Mouse (Mus musculus): ENCODE measurements around the gene Igfn1. TPM values are rescaled to one million over a fixed set of nuclear protein-coding genes. Genes with fewer than 3 reads are reported as not detected.
A peak's percentile ranks its signal among the peaks of the same experiment; 100 is the strongest.

The Igfn1 gene
- total and polyA plus RNA-seq, 3 experiments = not detected

- dilution Hi-C loops (cut with MboI; ENCODE audit: extremely low pct_ligation_motif_present, extremely low pct_unique_long_range_greater_than_20kb, low sequenced_read_pairs) = no loop called here
- Histone ChIP-seq H3K36me3 (replicated peaks in 1 of 2; ENCODE audit: control insufficient read depth in 1 of 2, insufficient read depth in 1 of 2, low read length in 1 of 2) (no peaks in the 10 kb centered on the region), H3K9ac (ENCODE audit: insufficient read depth, low read depth) (no peak overlapping the region), H3K27me3 (replicated peaks) (peaks cover 4% of the 10 kb centered on the region), H3K79me2 (replicated peaks; ENCODE audit: control insufficient read depth, extremely low read depth, insufficient read depth, poor library complexity, severe bottlenecking) (no peaks in the 10 kb centered on the region), H3K27ac (ENCODE audit: insufficient read depth, low read depth) (no peak overlapping the region), H3K4me1 (ENCODE audit: control insufficient read depth in 1 of 2, insufficient read depth in 2 of 2) (peaks cover 3 to 16% of the 10 kb centered on the region in 2 experiments), H3K4me2 (ENCODE audit: insufficient read depth, low read depth, poor library complexity, severe bottlenecking) (no peak overlapping the region), H3K4me3 (replicated peaks in 1 of 3; ENCODE audit: low read depth in 2 of 3, low read length in 2 of 3, poor library complexity in 1 of 3) (no peak overlapping the region), H3K9me3 (replicated peaks; ENCODE audit: low read length) (no peaks in the 10 kb centered on the region)
- in situ Hi-C loops (cut with MboI; ENCODE audit: low pct_ligation_motif_present, low pct_unique_long_range_greater_than_20kb, low sequenced_read_pairs) = no loop called here
- no peak for DNase-seq (ENCODE audit: extremely low read depth)
- no peak for TF ChIP-seq MAZ (IDR thresholded peaks at IDR 0.05; ENCODE audit: low read depth, low read length)
- no peak for TF ChIP-seq SIN3A (IDR thresholded peaks at IDR 0.05; ENCODE audit: low read length)
- no peak for TF ChIP-seq TCF12 (IDR thresholded peaks at IDR 0.05; ENCODE audit: low read depth, low read length)
- no peak for TF ChIP-seq HCFC1 (IDR thresholded peaks at IDR 0.05; ENCODE audit: low read depth, low read length)
- no peak for TF ChIP-seq JUN (IDR thresholded peaks at IDR 0.05; ENCODE audit: insufficient read depth, low read depth, low read length)
- no peak for TF ChIP-seq EP300 (IDR thresholded peaks at IDR 0.05; ENCODE audit: low read length)
These were observed 7.4 kb upstream of the Igfn1 start for GRCm38 (mm10) chr1:136013513-136013912.

DNA sequence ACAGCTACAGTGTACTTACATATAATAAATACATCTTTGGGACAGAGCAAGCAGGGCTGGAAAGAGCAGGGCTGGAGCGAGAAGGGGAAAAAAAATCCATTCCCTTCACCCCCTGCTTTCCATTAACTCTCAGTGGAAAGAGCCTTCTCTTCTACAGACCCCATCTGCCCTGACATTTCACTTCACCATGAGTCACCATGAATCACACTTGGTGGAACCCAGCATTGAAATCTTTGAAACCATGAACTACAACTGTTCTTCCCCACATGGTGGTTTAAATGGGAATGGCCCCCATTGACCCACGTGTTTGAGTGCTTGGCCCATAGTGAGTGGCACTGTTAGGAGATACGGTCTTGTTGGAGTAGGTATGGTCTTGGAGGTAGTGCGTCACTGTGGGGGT is 4.1 kb upstream of the Igfn1 start:
- dilution Hi-C loops (cut with MboI; ENCODE audit: extremely low pct_ligation_motif_present, extremely low pct_unique_long_range_greater_than_20kb, low sequenced_read_pairs) = no loop called here
- H3K27ac ChIP-seq (ENCODE audit: insufficient read depth, low read depth) = no peak overlapping the region
- H3K27me3 ChIP-seq (replicated peaks) = peaks cover 14% of the 10 kb centered on the region
- H3K4me1 ChIP-seq (ENCODE audit: control insufficient read depth in 1 of 2, insufficient read depth in 2 of 2) = peaks cover 0 to 11% of the 10 kb centered on the region in 2 experiments; a peak in 1 of 4 replicates
- in situ Hi-C loops (cut with MboI; ENCODE audit: low pct_ligation_motif_present, low pct_unique_long_range_greater_than_20kb, low sequenced_read_pairs) = no loop called here
- no peak overlapping the region for H3K4me3 ChIP-seq (replicated peaks in 1 of 3; ENCODE audit: low read depth in 2 of 3, low read length in 2 of 3, poor library complexity in 1 of 3)
- no peak overlapping the region for H3K9ac ChIP-seq (ENCODE audit: insufficient read depth, low read depth)
- no peaks in the 10 kb centered on the region for H3K79me2 ChIP-seq (replicated peaks; ENCODE audit: control insufficient read depth, extremely low read depth, insufficient read depth, poor library complexity, severe bottlenecking)
- no peak for TF ChIP-seq MEF2A (IDR thresholded peaks at IDR 0.05; ENCODE audit: borderline replicate concordance, low read depth, low read length)
- no peak for TF ChIP-seq KAT2A (IDR thresholded peaks at IDR 0.05; ENCODE audit: insufficient replicate concordance, low read length)
- no peak for TF ChIP-seq ZMIZ1 (IDR thresholded peaks at IDR 0.05; ENCODE audit: low read depth, low read length)
- no peak for TF ChIP-seq SMC3 (IDR thresholded peaks at IDR 0.05; ENCODE audit: low read depth, low read length)
- TF ChIP-seq ETS1 (conservative IDR thresholded peaks at IDR 0.05; ENCODE audit: low read depth, low read length) = no peak
- no peak for TF ChIP-seq GABPA (IDR thresholded peaks at IDR 0.05; ENCODE audit: insufficient replicate concordance, low read depth, low read length)
- no peak for TF ChIP-seq MAX (IDR thresholded peaks at IDR 0.05; ENCODE audit: low read length)
- no peak for TF ChIP-seq POLR2A (IDR thresholded peaks at IDR 0.05; ENCODE audit: low read depth, low read length)
- no peak for TF ChIP-seq SIN3A (IDR thresholded peaks at IDR 0.05; ENCODE audit: low read length)
- DNase-seq (ENCODE audit: extremely low read depth) = no peak
- no peaks in the 10 kb centered on the region for H3K36me3 ChIP-seq (replicated peaks in 1 of 2; ENCODE audit: control insufficient read depth in 1 of 2, insufficient read depth in 1 of 2, low read length in 1 of 2)
- no peaks in the 10 kb centered on the region for H3K9me3 ChIP-seq (replicated peaks; ENCODE audit: low read length)
- H3K4me2 ChIP-seq (ENCODE audit: insufficient read depth, low read depth, poor library complexity, severe bottlenecking) = no peak overlapping the region

DNA sequence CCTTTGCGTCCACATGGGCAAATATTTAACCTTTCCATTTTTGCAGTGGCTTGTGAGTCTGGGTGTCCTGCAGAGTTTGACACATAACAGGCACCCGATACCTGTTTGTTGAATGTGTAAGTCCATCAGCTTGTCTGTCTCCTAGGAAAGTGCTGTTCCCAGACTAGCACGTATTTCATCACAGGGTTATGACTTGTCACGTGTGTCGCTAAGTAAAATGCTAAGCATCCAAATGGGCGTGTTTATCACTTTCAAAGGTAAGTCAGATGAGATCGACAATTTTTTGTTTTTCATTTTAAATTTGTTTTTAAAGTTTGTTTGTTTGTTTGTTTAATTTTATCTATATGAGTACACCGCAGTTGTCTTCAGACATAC is 2.0 kb upstream of the Igfn1 start:
- Histone ChIP-seq H3K4me2 (ENCODE audit: insufficient read depth, low read depth, poor library complexity, severe bottlenecking) (peak overlapping the region; percentile 24; the same call in 1 of the 2 replicates), H3K79me2 (replicated peaks; ENCODE audit: control insufficient read depth, extremely low read depth, insufficient read depth, poor library complexity, severe bottlenecking) (no peaks in the 10 kb centered on the region), H3K9ac (ENCODE audit: insufficient read depth, low read depth) (no peak overlapping the region), H3K27me3 (replicated peaks) (peaks cover 16% of the 10 kb centered on the region), H3K36me3 (replicated peaks in 1 of 2; ENCODE audit: control insufficient read depth in 1 of 2, insufficient read depth in 1 of 2, low read length in 1 of 2) (no peaks in the 10 kb centered on the region), H3K4me1 (ENCODE audit: control insufficient read depth in 1 of 2, insufficient read depth in 2 of 2) (peaks cover 0 to 5% of the 10 kb centered on the region in 2 experiments; a peak in 1 of 4 replicates), H3K9me3 (replicated peaks; ENCODE audit: low read length) (no peaks in the 10 kb centered on the region), H3K4me3 (replicated peaks in 1 of 3; ENCODE audit: low read depth in 2 of 3, low read length in 2 of 3, poor library complexity in 1 of 3) (no peak overlapping the region), H3K27ac (ENCODE audit: insufficient read depth, low read depth) (no peak overlapping the region)
- dilution Hi-C loops (cut with MboI; ENCODE audit: extremely low pct_ligation_motif_present, extremely low pct_unique_long_range_greater_than_20kb, low sequenced_read_pairs) = no loop called here
- DNase-seq (ENCODE audit: extremely low read depth) = no peak
- TF ChIP-seq BHLHE40 (IDR thresholded peaks at IDR 0.05; ENCODE audit: low read depth, low read length) (peak; percentile 49), ETS1 (conservative IDR thresholded peaks at IDR 0.05; ENCODE audit: low read depth, low read length) (no peak), MYC (IDR thresholded peaks at IDR 0.05; ENCODE audit: low read depth, low read length) (0 out of 2 replicates have a peak, but pooled peaks have one; percentile 28), CHD1 (IDR thresholded peaks at IDR 0.05; ENCODE audit: low read depth, low read length) (no peak)
- in situ Hi-C loops (cut with MboI; ENCODE audit: low pct_ligation_motif_present, low pct_unique_long_range_greater_than_20kb, low sequenced_read_pairs) = no loop called here

Measured in CH12.LX (cell line).